Mouse (Mus musculus) neural tube, embryonic 14.5 days (tissue): ENCODE results near the gene Abhd12. TPM values are rescaled to one million over a fixed set of nuclear protein-coding genes. Genes with fewer than 3 reads are reported as not detected.
"Not testable (repeated sequence)": the region's sequence is repeated elsewhere in the genome, so short reads cannot be mapped to it uniquely, and the experiment has no call there.

Experiments used
- ATAC-seq: fragments of 200-750 bp; cut with Nextera tagmentation; 2 replicates; pipeline ENCODE4 v1.8.0; 2017; ENCODE audit warnings: low read depth, mild to moderate bottlenecking, moderate TSS enrichment, moderate library complexity
- H3K27ac ChIP-seq: fragments of 300-500 bp; sonication (generic); 2 replicates; pipeline ENCODE4 v1.5.1; 2014; ENCODE audit warnings: low read depth, mild to moderate bottlenecking, control low read depth, low read length, moderate library complexity, mixed read lengths
- H3K27me3 ChIP-seq: fragments of 300-500 bp; sonication (generic); 2 replicates; pipeline ENCODE4 v1.6.1; 2014; ENCODE audit warnings: low read length; ENCODE audit not compliant: control insufficient read depth, insufficient read depth
- H3K36me3 ChIP-seq: fragments of 300-500 bp; sonication (generic); 2 replicates; pipeline ENCODE4 v1.6.1; 2014; ENCODE audit warnings: low read length, mixed read lengths; ENCODE audit not compliant: control insufficient read depth, insufficient read depth
- H3K4me1 ChIP-seq: fragments of 300-500 bp; sonication (generic); 2 replicates; pipeline ENCODE4 v1.6.1; 2014; ENCODE audit warnings: low read length; ENCODE audit not compliant: control insufficient read depth, insufficient read depth
- H3K4me2 ChIP-seq: fragments of 300-500 bp; sonication (generic); 2 replicates; pipeline ENCODE4 v1.6.1; 2014; ENCODE audit warnings: mild to moderate bottlenecking, low read depth, low read length, control low read depth
- H3K4me3 ChIP-seq: fragments of 300-500 bp; sonication (generic); 2 replicates; pipeline ENCODE4 v1.5.1; 2014; ENCODE audit warnings: low read depth, low read length, control low read depth, mixed read lengths
- H3K9ac ChIP-seq: fragments of 300-500 bp; sonication (generic); replicated peaks from 2 replicates; pipeline ENCODE4 v1.6.1; 2014; ENCODE audit warnings: low read depth, mild to moderate bottlenecking, control low read depth, low read length, mixed read lengths
- H3K9me3 ChIP-seq: fragments of 300-500 bp; sonication (generic); 2 replicates; pipeline ENCODE4 v1.6.1; 2016; ENCODE audit warnings: low read length; ENCODE audit not compliant: control insufficient read depth
- WGBS: fragments of 180-500 bp; shearing (Covaris S2); extraction: QIAGEN DNeasy Blood & Tissue Kit; methylation state at CpG from one replicate; pipeline ENCODE4 v1.1.7; 2014; 5-methylcytosine and 5-hydroxymethylcytosine counted together
- polyA plus RNA-seq: library from polyadenylated mRNA; unstranded; fragments of >200 nt; fragmentation: Nextera tagmentation; extraction: Ambion mirVana; gene quantifications from 2 replicates; pipeline ENCODE4 v1.2.1, GENCODE M21; 2014

The Abhd12 gene
- 125 and 135 TPM in 2 replicates for polyA plus RNA-seq

- Histone ChIP-seq H3K27ac (peak within 1 kb of the TSS; percentile 88), H3K4me3 (peak within 1 kb of the TSS; percentile 87), H3K27me3 (no peaks in the 10 kb centered on the region), H3K9me3 (no peaks in the 10 kb centered on the region), H3K4me1 (peaks cover 13% of the 10 kb centered on the region), H3K9ac (peak within 1 kb of the TSS; percentile 88), H3K4me2 (peak within 1 kb of the TSS; percentile 90), H3K36me3 (no peaks in the 10 kb centered on the region)
- under 1% methylated on average over 72 of the region's 72 CpGs for WGBS
- ATAC-seq = peak; percentile 98
Measured at GRCm38 (mm10) chr2:150904272-150904935, at the start of gene Abhd12. TSS of gene Abhd12 (minus strand) at chr2:150904741.

GRCm38 (mm10) chr2:150951201-150951600 lies 46.7 kb upstream of the Abhd12 start:
- no peak; the same call in 1 of the 2 replicates for ATAC-seq
- no peaks in the 10 kb centered on the region for H3K27me3 ChIP-seq
- no peaks in the 10 kb centered on the region for H3K4me1 ChIP-seq
- no peak overlapping the region for H3K9ac ChIP-seq
- H3K36me3 ChIP-seq = 0 out of 2 replicates have a peak, but pooled peaks cover 14% of the 10 kb centered on the region
- H3K4me2 ChIP-seq = no peak overlapping the region
- H3K27ac ChIP-seq = no peak overlapping the region
- WGBS = 100% methylated on average over 2 of the region's 2 CpGs
- H3K9me3 ChIP-seq = no peaks in the 10 kb centered on the region
- H3K4me3 ChIP-seq = no peak overlapping the region

DNA sequence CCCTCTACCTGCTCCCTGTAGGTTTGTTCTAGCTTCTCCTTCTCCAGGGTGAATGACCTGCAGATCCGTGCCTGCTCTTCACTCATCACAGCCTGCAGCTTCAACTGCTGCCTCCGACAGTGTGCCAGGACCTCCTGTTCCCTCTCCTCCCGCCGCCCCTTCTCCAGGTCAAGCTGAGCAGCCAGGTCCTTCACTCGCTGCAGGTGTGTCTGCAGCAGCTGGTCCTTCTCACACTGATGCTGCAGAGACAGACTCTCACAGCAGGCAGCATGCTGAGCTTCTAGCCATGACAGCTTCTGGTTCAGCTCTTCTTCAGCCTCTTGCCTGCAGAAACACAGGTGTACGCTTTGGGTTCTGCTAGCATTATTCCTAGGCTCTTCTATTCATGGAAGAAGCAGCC lies 45.5 kb upstream of the Abhd12 start:
- Histone ChIP-seq H3K4me2 (no peak overlapping the region), H3K4me1 (no peaks in the 10 kb centered on the region), H3K9ac (no peak overlapping the region), H3K9me3 (no peaks in the 10 kb centered on the region), H3K36me3 (0 out of 2 replicates have a peak, but pooled peaks cover 11% of the 10 kb centered on the region), H3K4me3 (no peak overlapping the region), H3K27ac (no peak overlapping the region), H3K27me3 (no peaks in the 10 kb centered on the region)
- ATAC-seq = no peak
- WGBS = over 99% methylated on average over 6 of the region's 6 CpGs

GRCm38 (mm10) chr2:150949652-150950051 lies 45.1 kb upstream of the Abhd12 start:
- H3K27ac ChIP-seq = no peak overlapping the region
- ATAC-seq = no peak
- WGBS = 96% methylated on average over 3 of the region's 3 CpGs

DNA sequence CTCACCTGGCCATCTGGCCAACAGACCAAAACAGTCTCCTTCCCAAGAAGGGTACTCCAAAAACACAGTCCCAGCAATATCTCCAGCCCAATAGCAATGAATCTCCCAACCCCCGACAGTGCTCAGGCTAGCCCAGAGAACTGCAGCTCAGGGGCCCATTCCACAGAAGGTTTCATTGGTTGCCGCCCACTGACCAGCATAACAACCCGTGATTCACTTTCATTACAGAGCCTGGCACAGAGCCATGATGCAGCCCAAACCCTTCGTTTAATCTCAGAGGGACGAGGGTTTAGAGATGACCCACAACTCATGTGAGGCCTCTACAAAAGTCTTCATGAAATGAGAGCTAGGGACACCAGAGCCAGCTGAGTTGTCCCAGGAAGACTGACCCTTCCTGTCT lies 44.2 kb upstream of the Abhd12 start:
- Histone ChIP-seq H3K9ac (no peak overlapping the region), H3K4me3 (no peak overlapping the region), H3K27me3 (no peaks in the 10 kb centered on the region), H3K4me1 (no peaks in the 10 kb centered on the region), H3K9me3 (no peaks in the 10 kb centered on the region), H3K36me3 (0 out of 2 replicates have a peak, but pooled peaks cover 11% of the 10 kb centered on the region), H3K4me2 (no peak overlapping the region), H3K27ac (no peak overlapping the region)
- ATAC-seq = no peak
- WGBS = 89% methylated on average over 5 of the region's 5 CpGs

More at GRCm38 (mm10) chr2:150949652-150950051, 45.1 kb upstream of the Abhd12 start:
- H3K9ac ChIP-seq = no peak overlapping the region
- no peak overlapping the region for H3K4me2 ChIP-seq
- H3K4me3 ChIP-seq = no peak overlapping the region
- no peaks in the 10 kb centered on the region for H3K27me3 ChIP-seq
- 0 out of 2 replicates have a peak, but pooled peaks cover 11% of the 10 kb centered on the region for H3K36me3 ChIP-seq
- no peaks in the 10 kb centered on the region for H3K9me3 ChIP-seq
- no peaks in the 10 kb centered on the region for H3K4me1 ChIP-seq

DNA sequence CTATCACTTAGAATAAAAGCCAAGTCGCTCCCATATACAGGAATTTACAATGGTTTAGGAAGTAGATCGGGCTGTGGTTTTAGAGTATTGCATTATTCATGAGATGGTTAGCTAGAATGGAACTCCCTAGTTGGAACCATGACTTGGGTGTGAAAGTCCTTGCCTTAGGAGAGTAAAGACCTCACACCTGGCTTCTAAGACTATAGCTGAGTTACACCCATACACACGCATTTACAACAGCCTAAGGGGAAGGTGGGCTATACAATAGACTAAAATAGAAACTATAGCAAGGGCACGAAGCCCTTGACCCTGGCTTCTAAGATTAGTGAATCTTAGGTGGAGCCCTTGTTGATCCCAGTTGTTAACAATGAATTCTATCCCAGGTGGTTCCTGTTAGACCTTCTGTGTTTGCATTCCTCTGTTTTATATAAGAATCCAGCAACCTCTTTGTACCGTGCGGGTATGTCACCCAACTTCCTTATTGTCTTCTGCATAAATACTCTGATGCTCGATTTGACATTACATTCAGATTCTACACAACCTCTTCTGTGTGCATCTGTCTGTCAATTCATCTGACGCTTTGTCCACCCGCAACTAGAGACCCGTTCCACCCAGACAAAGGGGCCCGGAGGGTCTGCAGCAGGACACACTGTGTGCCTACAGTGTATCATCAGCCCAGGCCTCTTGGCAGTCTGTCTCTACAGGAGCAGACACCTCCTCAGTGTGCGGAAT lies 43.5 kb upstream of the Abhd12 start:
- H3K27ac ChIP-seq, H3K27me3 ChIP-seq, H3K9ac ChIP-seq, H3K4me3 ChIP-seq, H3K4me1 ChIP-seq, H3K4me2 ChIP-seq, H3K9me3 ChIP-seq: not testable (repeated sequence)
- WGBS = 93% methylated on average over 12 of the region's 12 CpGs
- H3K36me3 ChIP-seq = 0 out of 2 replicates have a peak, but pooled peaks cover 11% of the 10 kb centered on the region
- ATAC-seq = 0 out of 2 replicates have a peak, but pooled peaks have one; percentile 24

- H3K36me3 ChIP-seq = not testable (repeated sequence)
Measured at GRCm38 (mm10) chr2:150947341-150947740, 42.8 kb upstream of the Abhd12 start.

DNA sequence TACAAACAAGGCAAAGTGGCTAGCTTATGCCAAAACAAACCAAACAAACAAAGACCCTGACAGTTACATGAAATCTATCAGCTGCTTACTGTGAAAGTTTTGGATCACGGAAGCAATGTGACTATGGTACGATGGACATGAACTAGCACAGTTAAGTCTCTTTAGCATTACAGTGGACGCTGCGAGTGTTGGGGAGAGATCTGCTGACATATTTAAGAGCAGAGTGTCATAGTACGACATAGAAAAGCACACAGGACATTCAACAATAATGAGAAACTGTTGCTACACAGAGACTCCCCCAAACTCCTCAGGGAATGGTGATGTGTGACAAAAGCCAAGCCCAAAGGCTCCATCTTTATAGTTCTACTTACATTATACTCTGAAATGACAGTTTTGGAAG lies 39.5 kb upstream of the Abhd12 start:
- WGBS = 98% methylated on average over 5 of the region's 5 CpGs
- H3K9ac ChIP-seq = no peak overlapping the region
- H3K9me3 ChIP-seq = no peaks in the 10 kb centered on the region
- no peaks in the 10 kb centered on the region for H3K27me3 ChIP-seq
- no peak overlapping the region for H3K4me3 ChIP-seq
- no peaks in the 10 kb centered on the region; the same call in 1 of the 2 replicates for H3K36me3 ChIP-seq
- ATAC-seq = no peak
- no peaks in the 10 kb centered on the region for H3K4me1 ChIP-seq
- H3K27ac ChIP-seq = no peak overlapping the region
- no peak overlapping the region for H3K4me2 ChIP-seq

More at GRCm38 (mm10) chr2:150947341-150947740, 42.8 kb upstream of the Abhd12 start:
- H3K4me1 ChIP-seq, H3K27ac ChIP-seq, H3K9ac ChIP-seq, H3K9me3 ChIP-seq, ATAC-seq, H3K4me2 ChIP-seq, H3K4me3 ChIP-seq, H3K27me3 ChIP-seq: not testable (repeated sequence)
- WGBS = 96% methylated on average over 5 of the region's 5 CpGs

- peaks cover 6% of the 10 kb centered on the region; the same call in 1 of the 2 replicates for H3K36me3 ChIP-seq
- H3K27me3 ChIP-seq = no peaks in the 10 kb centered on the region
- no peak for ATAC-seq
- H3K4me1 ChIP-seq = no peaks in the 10 kb centered on the region
- no peak overlapping the region for H3K4me2 ChIP-seq
- no peak overlapping the region for H3K9ac ChIP-seq
- WGBS = 96% methylated on average over 4 of the region's 4 CpGs
- H3K4me3 ChIP-seq = no peak overlapping the region
- H3K9me3 ChIP-seq = no peaks in the 10 kb centered on the region
- no peak overlapping the region for H3K27ac ChIP-seq
Measured at GRCm38 (mm10) chr2:150934659-150935058, 30.1 kb upstream of the Abhd12 start.
